Mouse (Mus musculus) spleen, adult 2 months (tissue): ENCODE data around the gene LTO1. TPM values are rescaled to one million over a fixed set of nuclear protein-coding genes. Genes with fewer than 3 reads are reported as not detected.
"Not testable (repeated sequence)": the region's sequence is repeated elsewhere in the genome, so short reads cannot be mapped to it uniquely, and the experiment has no call there.

Experiments
- DNase-seq, 2 experiments: peaks; one replicate each; pipeline versions ENCODE4 v3.0.0 to v3.0.0-alpha.2; 2012 to 2021; ENCODE audit warnings: low spot score in 2 of 2, low read depth in 1 of 2
- H3K27ac ChIP-seq: fragments of 200-500 bp; 2 replicates; pipeline ENCODE4 v1.5.1; 2012; ENCODE audit warnings: low read length, inconsistent platforms; ENCODE audit not compliant: insufficient read depth
- H3K27me3 ChIP-seq: fragments of 200-500 bp; 2 replicates; pipeline ENCODE4 v1.6.1; 2012; ENCODE audit warnings: mild to moderate bottlenecking, moderate library complexity, low read length, inconsistent platforms; ENCODE audit not compliant: control insufficient read depth, insufficient read depth
- H3K36me3 ChIP-seq: fragments of 200-500 bp; 2 replicates; pipeline ENCODE4 v1.6.1; 2012; ENCODE audit warnings: mild to moderate bottlenecking, low read length, inconsistent platforms; ENCODE audit not compliant: control insufficient read depth, insufficient read depth
- H3K4me1 ChIP-seq: fragments of 200-500 bp; 2 replicates; pipeline ENCODE4 v1.6.1; 2011; ENCODE audit warnings: inconsistent platforms; ENCODE audit not compliant: control insufficient read depth, insufficient read depth, insufficient read length
- H3K4me3 ChIP-seq: fragments of 200-500 bp; 2 replicates; pipeline ENCODE4 v1.5.1; 2011; ENCODE audit warnings: mild to moderate bottlenecking, inconsistent platforms; ENCODE audit not compliant: insufficient read depth, insufficient read length; ENCODE audit errors: extremely low read depth
- CTCF ChIP-seq: fragments of 200-500 bp; IDR thresholded peaks from 2 replicates; pipeline ENCODE4 v1.5.1; 2011; ENCODE audit warnings: mild to moderate bottlenecking, inconsistent platforms; ENCODE audit not compliant: insufficient read depth, insufficient read length, insufficient replicate concordance; ENCODE audit errors: extremely low read depth
- POLR2A ChIP-seq: fragments of 200-500 bp; IDR thresholded peaks from 2 replicates; pipeline ENCODE4 v1.6.1; 2011; ENCODE audit warnings: low read depth, low read length, inconsistent platforms
- WGBS: fragments of 180-500 bp; shearing (Covaris S2); methylation state at CpG from one replicate; pipeline ENCODE4 v1.1.7; 2018; 5-methylcytosine and 5-hydroxymethylcytosine counted together
- polyA plus RNA-seq: library from polyadenylated mRNA; depleted of rRNA; stranded (reverse); fragments of >200 nt; gene quantifications from 2 replicates; pipeline ENCODE4 v1.2.3, GENCODE M21; 2012

The LTO1 gene
- polyA plus RNA-seq, 1 experiment, result 8.4 TPM

- H3K4me3 ChIP-seq, result no peak overlapping the region
Measured at GRCm38 (mm10) chr7:144894706-144895105, 20.2 kb upstream of the LTO1 start.

GRCm38 (mm10) chr7:144895305-144896111 lies 19.4 kb upstream of the LTO1 start:
- Histone ChIP-seq H3K27me3 (peaks cover 9% of the 10 kb centered on the region), H3K36me3 (no peaks in the 10 kb centered on the region), H3K4me1 (peaks cover 2% of the 10 kb centered on the region), H3K27ac (no peak overlapping the region), H3K4me3 (peak overlapping the region; percentile 43; the same call in 1 of the 2 replicates)
- 3% methylated on average over 37 of the region's 37 CpGs for WGBS
- TF ChIP-seq POLR2A (no peak), CTCF (peak; percentile 62; the same call in 1 of the 2 replicates)
- peak in 1 of 2 experiments; percentile 47 for DNase-seq

More at GRCm38 (mm10) chr7:144894706-144895105, 20.2 kb upstream of the LTO1 start:
- WGBS, result 18% methylated on average over 4 of the region's 4 CpGs
- TF ChIP-seq POLR2A (no peak), CTCF (no peak)
- no peak overlapping the region for H3K27ac ChIP-seq
- H3K4me1 ChIP-seq, result peaks cover 2% of the 10 kb centered on the region
- no peaks in the 10 kb centered on the region for H3K36me3 ChIP-seq
- H3K27me3 ChIP-seq, result peaks cover 9% of the 10 kb centered on the region
- no peak for DNase-seq

- TF ChIP-seq POLR2A (no peak), CTCF (no peak)
- H3K27ac ChIP-seq, result no peak within 1 kb of the TSS
- H3K27me3 ChIP-seq, result peaks cover 9% of the 10 kb centered on the region
- H3K4me1 ChIP-seq, result peaks cover 2% of the 10 kb centered on the region
- H3K36me3 ChIP-seq, result no peaks in the 10 kb centered on the region
- WGBS, result 3% methylated on average over 65 of the region's 65 CpGs
- DNase-seq, result no peak
- H3K4me3 ChIP-seq, result peak within 1 kb of the TSS; percentile 43; the same call in 1 of the 2 replicates
Measured at GRCm38 (mm10) chr7:144896294-144897218, 18.3 kb upstream of the LTO1 start, which contains the start of gene Fgf15. TSS of gene Fgf15 (plus strand) at chr7:144896531.

GRCm38 (mm10) chr7:144898506-144898905 lies 16.4 kb upstream of the LTO1 start:
- H3K27me3 ChIP-seq, result peaks cover 9% of the 10 kb centered on the region
- no peak overlapping the region for H3K27ac ChIP-seq
- H3K4me3 ChIP-seq, result no peak overlapping the region
- peaks cover 2% of the 10 kb centered on the region for H3K4me1 ChIP-seq
- 92% methylated on average over 6 of the region's 6 CpGs for whole genome bisulfite sequencing
- DNase-seq, result no peak
- TF ChIP-seq POLR2A (no peak), CTCF (no peak)
- H3K36me3 ChIP-seq, result no peaks in the 10 kb centered on the region

GRCm38 (mm10) chr7:144905514-144905913 lies 9.4 kb upstream of the LTO1 start:
- not testable (repeated sequence) for H3K36me3 ChIP-seq, DNase-seq, H3K4me1 ChIP-seq, H3K27ac ChIP-seq, H3K27me3 ChIP-seq, H3K4me3 ChIP-seq
- WGBS, result 89% methylated on average over 3 of the region's 3 CpGs

GRCm38 (mm10) chr7:144906708-144907397 lies 8.0 kb upstream of the LTO1 start:
- peak in 1 of 2 experiments; percentile 45 for DNase-seq
- TF ChIP-seq POLR2A (no peak), CTCF (peak; percentile 88)
- WGBS, result 15% methylated on average over 28 of the region's 28 CpGs

More at GRCm38 (mm10) chr7:144906708-144907397, 8.0 kb upstream of the LTO1 start:
- Histone ChIP-seq H3K36me3 (no peaks in the 10 kb centered on the region), H3K27ac (no peak overlapping the region), H3K4me3 (no peak overlapping the region), H3K4me1 (no peaks in the 10 kb centered on the region), H3K27me3 (no peaks in the 10 kb centered on the region)
